Mouse (Mus musculus): ENCODE results near the gene Gpd2.

Gene Gpd2

GRCm38 (mm10) chr2:57396061-57396460 is 158.6 kb downstream of the Gpd2 start:
- peak; percentile 80 for DNase-seq

GRCm38 (mm10) chr2:57397727-57398126 is 160.3 kb downstream of the Gpd2 start:
- peak; percentile 1 for DNase-seq

- peak; percentile 23 for DNase-seq
These were observed 170.1 kb downstream of the Gpd2 start for GRCm38 (mm10) chr2:57407414-57408019.

GRCm38 (mm10) chr2:57408413-57408812 is 171.0 kb downstream of the Gpd2 start:
- DNase-seq = peak; percentile 4

- no peak for DNase-seq
These were observed 174.1 kb downstream of the Gpd2 start for GRCm38 (mm10) chr2:57411551-57411950.

- DNase-seq = peak; percentile 67
These were observed 177.2 kb downstream of the Gpd2 start for GRCm38 (mm10) chr2:57414550-57415160.

- DNase-seq = no peak
These were observed 179.3 kb downstream of the Gpd2 start for GRCm38 (mm10) chr2:57416711-57417110.

Measured in heart, adult 11 months (tissue).